Mouse (Mus musculus): ENCODE measurements around the gene Acoxl. TPM values are rescaled to one million over a fixed set of nuclear protein-coding genes. Genes with fewer than 3 reads are reported as not detected.

Acoxl gene
- polyA plus RNA-seq, 1 experiment: not detected

DNA sequence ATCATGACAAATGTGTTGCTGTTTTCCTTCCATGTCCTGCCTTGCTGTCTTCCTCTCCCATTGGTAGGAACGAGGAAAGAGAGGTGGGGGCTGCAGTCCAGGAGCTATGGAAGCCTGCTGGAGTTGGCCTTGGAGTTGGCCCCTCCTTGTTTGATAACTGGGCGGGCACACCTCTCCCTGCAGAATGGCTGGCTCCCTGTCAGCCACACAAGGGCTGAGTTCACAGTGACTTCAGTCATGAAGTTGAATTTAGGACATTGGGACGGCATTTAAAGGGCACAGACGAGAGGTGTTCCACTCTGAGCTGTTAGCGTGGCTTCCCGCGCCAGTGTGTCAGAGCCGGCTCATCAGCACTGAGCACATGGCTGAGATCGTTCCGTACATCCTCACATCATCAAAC, 66.2 kb downstream of the Acoxl start:
- H3K4me3 ChIP-seq (replicated peaks; ENCODE audit: insufficient read depth, low read depth, low read length): no peak overlapping the region
- H3K4me1 ChIP-seq (ENCODE audit: control insufficient read depth, insufficient read depth, low read length): no peaks in the 10 kb centered on the region
- no peak overlapping the region for H3K27ac ChIP-seq (ENCODE audit: insufficient read depth, low read length)
- WGBS: 74% methylated on average over 10 of the region's 10 CpGs
- DNase-seq: no peak
- H3K27me3 ChIP-seq (ENCODE audit: control insufficient read depth, insufficient read depth, low read length): no peaks in the 10 kb centered on the region
- no peak for TF ChIP-seq POLR2A (IDR thresholded peaks at IDR 0.05; ENCODE audit: borderline replicate concordance, insufficient read depth, low read length)
- no peak for TF ChIP-seq CTCF (IDR thresholded peaks at IDR 0.05; ENCODE audit: borderline replicate concordance, insufficient read depth, low read depth, low read length)

DNA sequence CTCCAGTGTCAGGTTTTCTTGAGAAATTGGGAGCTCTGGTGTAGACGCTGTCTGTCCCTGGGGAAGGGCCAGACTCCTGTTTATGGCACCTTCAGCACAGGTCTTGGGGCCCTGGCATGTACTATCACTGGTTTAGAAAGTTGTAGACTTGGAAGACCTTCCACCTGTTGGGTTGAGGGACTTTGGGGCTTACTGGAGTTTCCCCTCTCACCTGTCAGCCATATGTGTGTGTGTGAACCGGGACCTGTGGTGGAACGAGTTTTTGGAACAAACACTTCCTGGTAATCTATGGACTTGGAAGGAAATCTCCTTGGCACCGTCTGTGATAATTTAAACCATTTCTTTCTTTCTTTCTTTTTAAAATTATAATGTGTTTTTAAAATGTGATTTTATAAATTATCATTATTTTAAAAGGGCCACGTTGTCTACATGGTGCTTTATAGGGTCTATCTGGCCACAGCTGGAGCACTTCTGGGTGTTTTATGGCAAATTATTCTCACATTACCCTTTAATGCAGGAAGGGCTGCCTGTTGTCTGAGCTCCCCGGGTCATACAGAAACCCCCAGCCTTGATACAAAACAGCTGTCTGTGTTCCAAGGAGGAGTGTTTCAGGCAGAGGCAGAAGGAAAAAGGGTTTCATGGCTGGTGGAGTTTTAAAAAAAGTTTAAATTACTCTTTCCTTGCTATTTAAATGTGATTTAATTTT, 68.5 kb downstream of the Acoxl start:
- TF ChIP-seq CTCF (IDR thresholded peaks at IDR 0.05; ENCODE audit: borderline replicate concordance, insufficient read depth, low read depth, low read length) (no peak), POLR2A (IDR thresholded peaks at IDR 0.05; ENCODE audit: borderline replicate concordance, insufficient read depth, low read length) (no peak)
- WGBS: 64% methylated on average over 6 of the region's 6 CpGs
- H3K27me3 ChIP-seq (ENCODE audit: control insufficient read depth, insufficient read depth, low read length): no peaks in the 10 kb centered on the region; the same call in 1 of the 2 replicates
- no peak overlapping the region for H3K4me3 ChIP-seq (replicated peaks; ENCODE audit: insufficient read depth, low read depth, low read length)
- no peak for DNase-seq
- H3K27ac ChIP-seq (ENCODE audit: insufficient read depth, low read length): no peak overlapping the region
- no peaks in the 10 kb centered on the region for H3K4me1 ChIP-seq (ENCODE audit: control insufficient read depth, insufficient read depth, low read length)

DNA sequence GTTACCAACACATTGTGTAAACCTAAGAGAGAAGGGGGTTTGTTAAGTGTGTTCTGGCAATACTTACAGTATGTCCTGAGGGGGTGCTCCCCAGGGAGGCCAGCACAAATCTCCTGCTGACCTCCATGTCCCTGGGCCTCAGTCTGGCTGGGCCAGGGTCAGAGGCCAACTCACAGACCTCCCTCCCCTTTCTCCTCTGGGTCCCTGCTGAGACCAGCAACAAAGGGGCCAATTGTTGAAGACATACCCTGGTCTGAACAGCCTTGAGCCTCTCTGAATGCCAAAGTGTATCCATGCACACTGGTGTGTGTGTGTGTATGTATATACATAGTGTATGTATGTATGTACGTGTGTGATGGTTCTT, 69.0 kb downstream of the Acoxl start:
- H3K27me3 ChIP-seq (ENCODE audit: control insufficient read depth, insufficient read depth, low read length): no peaks in the 10 kb centered on the region; the same call in 1 of the 2 replicates
- no peak for DNase-seq
- no peaks in the 10 kb centered on the region for H3K4me1 ChIP-seq (ENCODE audit: control insufficient read depth, insufficient read depth, low read length)
- 71% methylated on average over 1 of the region's 1 CpGs for WGBS
- TF ChIP-seq POLR2A (IDR thresholded peaks at IDR 0.05; ENCODE audit: borderline replicate concordance, insufficient read depth, low read length) (no peak), CTCF (IDR thresholded peaks at IDR 0.05; ENCODE audit: borderline replicate concordance, insufficient read depth, low read depth, low read length) (no peak)
- H3K27ac ChIP-seq (ENCODE audit: insufficient read depth, low read length): no peak overlapping the region
- no peak overlapping the region for H3K4me3 ChIP-seq (replicated peaks; ENCODE audit: insufficient read depth, low read depth, low read length)

DNA sequence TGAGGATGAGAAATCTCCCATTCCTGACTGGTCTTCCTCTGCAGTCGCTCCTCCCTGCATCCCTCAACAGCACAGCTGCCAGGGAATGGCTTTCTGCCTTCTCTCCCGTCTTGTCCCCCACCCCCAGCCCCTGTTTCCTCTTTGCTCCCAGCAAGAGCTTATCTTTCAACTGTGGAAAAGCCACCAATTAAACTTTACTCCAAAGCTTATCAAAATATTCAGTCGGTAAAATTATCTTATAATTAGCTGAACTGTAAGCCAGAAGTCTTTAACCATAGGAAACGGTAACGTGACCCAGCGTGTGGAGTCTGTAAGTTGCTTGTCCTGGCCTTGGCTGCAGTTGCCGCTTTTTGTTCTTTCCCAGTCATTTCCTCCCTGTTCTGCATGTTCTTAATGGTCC, 70.2 kb downstream of the Acoxl start:
- H3K4me1 ChIP-seq (ENCODE audit: control insufficient read depth, insufficient read depth, low read length): no peaks in the 10 kb centered on the region
- H3K4me3 ChIP-seq (replicated peaks; ENCODE audit: insufficient read depth, low read depth, low read length): no peak overlapping the region
- no peak for TF ChIP-seq POLR2A (IDR thresholded peaks at IDR 0.05; ENCODE audit: borderline replicate concordance, insufficient read depth, low read length)
- TF ChIP-seq CTCF (IDR thresholded peaks at IDR 0.05; ENCODE audit: borderline replicate concordance, insufficient read depth, low read depth, low read length): no peak
- 66% methylated on average over 7 of the region's 7 CpGs for WGBS
- DNase-seq: no peak
- no peak overlapping the region for H3K27ac ChIP-seq (ENCODE audit: insufficient read depth, low read length)
- no peaks in the 10 kb centered on the region; the same call in 1 of the 2 replicates for H3K27me3 ChIP-seq (ENCODE audit: control insufficient read depth, insufficient read depth, low read length)

DNA sequence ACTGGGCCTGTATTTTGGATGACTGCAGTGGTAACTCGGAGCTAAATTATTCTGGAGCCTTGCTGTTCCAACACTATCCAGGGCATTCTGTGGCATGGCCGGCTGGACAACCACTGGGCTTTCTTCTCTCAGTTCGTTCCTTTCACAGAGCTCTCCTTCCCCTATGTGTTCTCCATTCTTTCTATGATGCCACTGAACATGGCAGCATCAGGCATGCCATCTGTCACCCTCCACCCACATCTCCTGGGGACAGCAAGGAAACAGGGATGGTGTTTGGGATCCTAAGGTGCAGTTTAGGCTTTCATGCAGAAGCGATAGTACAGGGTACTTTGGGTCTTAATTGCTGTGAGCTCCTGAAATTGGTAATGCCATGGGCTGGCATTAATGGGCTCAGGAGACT, 71.1 kb downstream of the Acoxl start:
- DNase-seq: no peak
- TF ChIP-seq POLR2A (IDR thresholded peaks at IDR 0.05; ENCODE audit: borderline replicate concordance, insufficient read depth, low read length) (no peak), CTCF (IDR thresholded peaks at IDR 0.05; ENCODE audit: borderline replicate concordance, insufficient read depth, low read depth, low read length) (no peak)
- no peak overlapping the region for H3K27ac ChIP-seq (ENCODE audit: insufficient read depth, low read length)
- H3K27me3 ChIP-seq (ENCODE audit: control insufficient read depth, insufficient read depth, low read length): no peaks in the 10 kb centered on the region; the same call in 1 of the 2 replicates
- no peak overlapping the region for H3K4me3 ChIP-seq (replicated peaks; ENCODE audit: insufficient read depth, low read depth, low read length)
- no peaks in the 10 kb centered on the region for H3K4me1 ChIP-seq (ENCODE audit: control insufficient read depth, insufficient read depth, low read length)
- WGBS: 41% methylated on average over 4 of the region's 4 CpGs

DNA sequence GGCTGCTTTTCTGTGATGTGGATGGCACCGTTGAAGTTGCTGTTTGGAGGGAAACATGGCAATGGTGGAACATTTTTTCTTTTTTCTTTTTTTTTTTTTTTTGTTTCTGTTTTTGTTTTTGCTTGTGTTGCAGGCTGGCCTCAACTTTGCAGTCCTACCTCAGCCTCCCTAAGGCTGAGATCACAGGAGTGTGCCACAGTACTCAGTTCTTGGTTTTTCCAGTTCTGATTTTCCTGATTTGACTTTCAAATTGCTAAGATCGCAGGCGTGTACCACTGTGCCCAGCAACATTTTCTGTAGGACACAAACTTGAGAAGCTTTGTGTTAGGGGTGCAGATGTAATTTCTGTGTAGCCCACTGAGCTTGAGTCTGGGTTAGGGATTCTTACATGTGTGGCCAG, 72.9 kb downstream of the Acoxl start:
- Histone ChIP-seq H3K4me3 (replicated peaks; ENCODE audit: insufficient read depth, low read depth, low read length) (no peak overlapping the region), H3K27ac (ENCODE audit: insufficient read depth, low read length) (no peak overlapping the region), H3K4me1 (ENCODE audit: control insufficient read depth, insufficient read depth, low read length) (no peaks in the 10 kb centered on the region), H3K27me3 (ENCODE audit: control insufficient read depth, insufficient read depth, low read length) (no peaks in the 10 kb centered on the region; the same call in 1 of the 2 replicates)
- TF ChIP-seq POLR2A (IDR thresholded peaks at IDR 0.05; ENCODE audit: borderline replicate concordance, insufficient read depth, low read length): no peak
- no peak for TF ChIP-seq CTCF (IDR thresholded peaks at IDR 0.05; ENCODE audit: borderline replicate concordance, insufficient read depth, low read depth, low read length)
- WGBS: 88% methylated on average over 3 of the region's 3 CpGs
- no peak for DNase-seq

DNA sequence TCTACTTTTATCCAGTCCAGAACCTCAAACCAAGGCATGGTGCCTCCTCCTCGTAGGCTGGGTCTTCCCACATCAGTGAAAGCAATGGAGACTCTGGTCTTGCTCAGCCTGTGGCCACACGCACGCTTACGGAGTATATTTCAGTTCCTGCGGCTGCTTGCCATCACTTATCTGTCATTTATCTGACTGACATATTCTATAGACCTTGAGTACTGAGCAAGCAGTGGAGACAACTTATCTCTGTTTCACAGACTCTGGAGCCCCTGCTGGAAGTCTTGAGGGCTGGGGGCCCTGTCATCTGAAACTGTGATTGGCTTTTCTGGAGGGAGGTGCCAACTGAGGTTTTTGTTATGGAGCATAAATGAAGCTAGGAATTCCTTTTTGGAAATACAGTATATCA, 75.4 kb downstream of the Acoxl start:
- H3K27ac ChIP-seq (ENCODE audit: insufficient read depth, low read length): no peak overlapping the region
- no peak for DNase-seq
- no peaks in the 10 kb centered on the region; the same call in 1 of the 2 replicates for H3K27me3 ChIP-seq (ENCODE audit: control insufficient read depth, insufficient read depth, low read length)
- TF ChIP-seq POLR2A (IDR thresholded peaks at IDR 0.05; ENCODE audit: borderline replicate concordance, insufficient read depth, low read length) (no peak), CTCF (IDR thresholded peaks at IDR 0.05; ENCODE audit: borderline replicate concordance, insufficient read depth, low read depth, low read length) (no peak)
- no peak overlapping the region for H3K4me3 ChIP-seq (replicated peaks; ENCODE audit: insufficient read depth, low read depth, low read length)
- H3K4me1 ChIP-seq (ENCODE audit: control insufficient read depth, insufficient read depth, low read length): no peaks in the 10 kb centered on the region
- 83% methylated on average over 5 of the region's 5 CpGs for WGBS

DNA sequence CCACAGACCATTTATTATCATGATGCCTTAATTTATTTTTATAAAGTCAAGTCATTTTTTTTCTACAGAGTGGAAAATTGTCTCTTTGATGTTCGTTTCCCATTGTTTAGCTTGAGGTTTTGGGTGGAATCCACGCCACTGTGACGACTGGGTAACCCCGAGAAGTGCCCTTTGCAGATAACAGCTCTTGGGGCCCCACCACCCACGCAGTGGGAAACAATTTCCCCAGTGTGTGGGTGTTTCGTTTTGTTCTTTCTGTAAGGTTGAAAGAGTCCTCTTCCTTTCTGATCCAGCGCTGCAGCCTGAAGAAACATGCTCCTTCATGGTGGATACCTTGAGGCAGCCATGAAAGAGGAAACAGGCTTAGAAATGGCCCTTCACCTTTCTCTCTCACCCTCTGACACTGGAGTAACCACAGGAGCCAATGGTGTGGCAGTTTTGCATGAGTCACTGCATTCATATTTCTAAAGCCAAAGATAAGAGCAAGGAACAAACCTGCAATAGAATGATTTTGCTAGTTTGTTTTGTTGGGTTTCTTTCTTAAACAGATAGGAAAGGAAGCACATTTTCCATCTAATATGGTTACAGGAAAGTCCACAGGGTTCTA, 78.2 kb downstream of the Acoxl start:
- 77% methylated on average over 7 of the region's 7 CpGs for WGBS
- TF ChIP-seq POLR2A (IDR thresholded peaks at IDR 0.05; ENCODE audit: borderline replicate concordance, insufficient read depth, low read length): no peak
- no peak for TF ChIP-seq CTCF (IDR thresholded peaks at IDR 0.05; ENCODE audit: borderline replicate concordance, insufficient read depth, low read depth, low read length)
- H3K4me3 ChIP-seq (replicated peaks; ENCODE audit: insufficient read depth, low read depth, low read length): no peak overlapping the region
- no peaks in the 10 kb centered on the region for H3K27me3 ChIP-seq (ENCODE audit: control insufficient read depth, insufficient read depth, low read length)
- H3K4me1 ChIP-seq (ENCODE audit: control insufficient read depth, insufficient read depth, low read length): no peaks in the 10 kb centered on the region
- no peak overlapping the region for H3K27ac ChIP-seq (ENCODE audit: insufficient read depth, low read length)
- no peak for DNase-seq
